Mouse (Mus musculus) heart, adult 2 months (tissue): ENCODE data around the gene Cyp4a10. TPM values are rescaled to one million over a fixed set of nuclear protein-coding genes. Genes with fewer than 3 reads are reported as not detected.

Experiments used
- DNase-seq, 2 experiments: peaks; one replicate each; pipeline ENCODE4 v3.0.0; 2021
- H3K27ac ChIP-seq: fragments of 200-600 bp; 2 replicates; pipeline ENCODE4 v1.8.1; 2022
- H3K27me3 ChIP-seq: fragments of 200-500 bp; 2 replicates; pipeline ENCODE4 v1.6.1; 2012; ENCODE audit warnings: mild to moderate bottlenecking, low read length, inconsistent platforms, mixed read lengths; ENCODE audit not compliant: control insufficient read depth, insufficient read depth
- H3K36me3 ChIP-seq: fragments of 200-500 bp; 2 replicates; pipeline ENCODE4 v1.6.1; 2012; ENCODE audit warnings: low read length, inconsistent platforms; ENCODE audit not compliant: control insufficient read depth, insufficient read depth
- H3K4me1 ChIP-seq: fragments of 200-500 bp; 2 replicates; pipeline ENCODE4 v1.6.1; 2011; ENCODE audit warnings: low read length; ENCODE audit not compliant: control insufficient read depth, insufficient read depth
- H3K4me3 ChIP-seq: fragments of 200-600 bp; 2 replicates; pipeline ENCODE4 v1.8.1; 2022
- H3K79me2 ChIP-seq: fragments of 200-500 bp; replicated peaks from 2 replicates; pipeline ENCODE4 v1.6.1; 2012; ENCODE audit warnings: mild to moderate bottlenecking, inconsistent platforms, low read length, moderate library complexity, mixed read lengths; ENCODE audit not compliant: control insufficient read depth, insufficient read depth
- H3K9ac ChIP-seq: fragments of 200-500 bp; 2 replicates; pipeline ENCODE4 v1.6.1; 2012; ENCODE audit warnings: low read depth, mild to moderate bottlenecking, control low read depth, inconsistent platforms, low read length, mixed read lengths
- CTCF ChIP-seq: fragments of 200-600 bp; IDR thresholded peaks from 2 replicates; pipeline ENCODE4 v1.8.1; 2022; ENCODE audit warnings: antibody characterized with exemption, mild to moderate bottlenecking, moderate library complexity
- EP300 ChIP-seq: fragments of 200-500 bp; IDR thresholded peaks from 2 replicates; pipeline ENCODE4 v1.6.1; 2011; ENCODE audit warnings: low read depth, low read length, control low read depth; ENCODE audit not compliant: insufficient read depth
- POLR2A ChIP-seq: fragments of 200-500 bp; IDR thresholded peaks from 2 replicates; pipeline ENCODE4 v1.6.1; 2011; ENCODE audit warnings: mild to moderate bottlenecking, low read depth, low read length, control low read depth; ENCODE audit not compliant: insufficient read depth
- WGBS: fragments of 180-500 bp; shearing (Covaris S2); methylation state at CpG from one replicate; pipeline ENCODE4 v1.1.7; 2018; 5-methylcytosine and 5-hydroxymethylcytosine counted together
- intact Hi-C: fragments of 180-260 bp; cut with DNase I; formaldehyde crosslinking; loops from one replicate; pipeline ENCODE4 v1.15.1; 2025
- polyA plus RNA-seq: library from polyadenylated mRNA; depleted of rRNA; stranded (reverse); fragments of >200 nt; gene quantifications from 2 replicates; pipeline ENCODE4 v1.2.3, GENCODE M21; 2012
- total RNA-seq, 2 experiments: library from RNA; stranded (reverse); gene quantifications; 2 replicates each; pipeline ENCODE4 v1.2.3; 2021

The Cyp4a10 gene
- total and polyA plus RNA-seq, 3 experiments, result 0.21 TPM; not detected in 2

DNA sequence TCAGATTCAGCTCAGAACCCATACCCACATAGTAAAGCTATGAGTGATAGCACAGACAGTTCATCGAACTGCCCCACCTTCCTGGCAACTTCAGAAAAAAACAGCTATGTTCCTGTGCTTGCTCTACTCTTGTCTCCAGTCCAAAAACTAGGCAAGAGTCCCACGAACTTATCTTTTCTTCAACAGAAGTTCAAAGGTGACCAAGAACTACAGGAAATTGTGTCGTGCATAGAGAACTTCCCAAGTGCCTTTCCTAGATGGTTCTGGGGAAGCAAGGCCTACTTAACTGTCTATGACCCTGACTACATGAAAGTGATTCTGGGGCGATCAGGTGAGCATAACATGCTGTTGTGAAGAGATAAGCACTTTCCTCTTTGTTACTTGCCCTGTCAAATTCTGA lies 1.4 kb downstream of the Cyp4a10 start:
- TF ChIP-seq POLR2A (no peak), CTCF (no peak), EP300 (no peak)
- no peaks in the 10 kb centered on the region for H3K27me3 ChIP-seq
- WGBS, result 36% methylated on average over 4 of the region's 4 CpGs
- intact Hi-C loops, result no loop called here
- no peaks in the 10 kb centered on the region for H3K36me3 ChIP-seq
- no peak overlapping the region for H3K9ac ChIP-seq
- no peak for DNase-seq
- H3K4me3 ChIP-seq, result no peak overlapping the region
- no peaks in the 10 kb centered on the region for H3K4me1 ChIP-seq
- H3K79me2 ChIP-seq, result no peaks in the 10 kb centered on the region
- no peak overlapping the region for H3K27ac ChIP-seq

DNA sequence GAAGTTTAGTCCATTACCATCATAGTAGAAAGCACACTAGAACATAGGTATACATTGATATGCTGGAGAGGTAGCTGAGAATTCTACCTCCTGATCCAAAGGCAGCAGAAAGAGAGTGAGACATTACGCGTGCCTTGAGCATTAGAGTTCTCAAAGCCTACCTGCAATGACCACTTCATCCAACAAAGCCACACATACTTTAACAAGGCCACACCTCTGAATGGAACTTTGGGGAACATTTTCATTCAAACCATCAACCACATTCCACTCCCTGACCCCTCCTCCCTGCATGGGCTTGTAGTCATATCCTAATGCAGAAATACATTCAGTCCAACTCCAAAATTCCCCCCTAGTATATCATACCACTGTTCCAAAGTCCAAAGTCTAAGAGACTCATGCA lies 3.7 kb downstream of the Cyp4a10 start:
- Histone ChIP-seq H3K4me1 (no peaks in the 10 kb centered on the region), H3K36me3 (no peaks in the 10 kb centered on the region), H3K9ac (no peak overlapping the region), H3K27me3 (no peaks in the 10 kb centered on the region), H3K27ac (no peak overlapping the region), H3K4me3 (no peak overlapping the region), H3K79me2 (no peaks in the 10 kb centered on the region)
- no peak for DNase-seq
- no peak for TF ChIP-seq EP300
- no peak for TF ChIP-seq CTCF
- TF ChIP-seq POLR2A, result no peak
- WGBS, result 90% methylated on average over 2 of the region's 2 CpGs
- intact Hi-C loops, result loop anchor here (1.0 kb wide), 1 partner anchor 45 kb away; no protein-coding TSS in a partner anchor

DNA sequence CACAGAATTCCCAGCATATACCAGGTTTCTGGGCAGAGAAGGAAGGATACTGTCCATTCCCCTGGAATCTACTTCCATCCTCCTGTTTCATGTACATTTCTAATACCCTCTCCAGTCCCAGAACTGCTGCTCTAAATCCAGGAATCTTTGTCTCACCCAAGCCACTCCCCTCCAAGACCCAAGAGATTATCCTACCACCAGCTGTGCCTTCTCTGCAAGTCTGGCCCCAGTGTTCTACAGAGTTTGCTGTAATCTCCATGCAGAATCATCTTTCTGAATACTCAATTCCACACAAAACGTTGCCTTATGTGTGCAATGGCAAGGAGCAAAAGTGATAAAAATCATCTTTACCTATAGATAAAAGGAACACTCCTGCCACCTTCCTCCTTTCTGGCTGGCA lies 27.0 kb downstream of the Cyp4a10 start:
- Histone ChIP-seq H3K79me2 (no peaks in the 10 kb centered on the region), H3K27ac (no peak overlapping the region), H3K36me3 (no peaks in the 10 kb centered on the region), H3K4me1 (peaks cover 2% of the 10 kb centered on the region), H3K9ac (no peak overlapping the region), H3K27me3 (no peaks in the 10 kb centered on the region), H3K4me3 (no peak overlapping the region)
- 32% methylated on average over 1 of the region's 1 CpGs for whole genome bisulfite sequencing
- DNase-seq, result no peak
- intact Hi-C loops, result loop anchor here (10.0 kb wide), 1 partner anchor 160 kb away; no protein-coding TSS in a partner anchor
- TF ChIP-seq CTCF, result no peak
- TF ChIP-seq EP300, result no peak
- no peak for TF ChIP-seq POLR2A

DNA sequence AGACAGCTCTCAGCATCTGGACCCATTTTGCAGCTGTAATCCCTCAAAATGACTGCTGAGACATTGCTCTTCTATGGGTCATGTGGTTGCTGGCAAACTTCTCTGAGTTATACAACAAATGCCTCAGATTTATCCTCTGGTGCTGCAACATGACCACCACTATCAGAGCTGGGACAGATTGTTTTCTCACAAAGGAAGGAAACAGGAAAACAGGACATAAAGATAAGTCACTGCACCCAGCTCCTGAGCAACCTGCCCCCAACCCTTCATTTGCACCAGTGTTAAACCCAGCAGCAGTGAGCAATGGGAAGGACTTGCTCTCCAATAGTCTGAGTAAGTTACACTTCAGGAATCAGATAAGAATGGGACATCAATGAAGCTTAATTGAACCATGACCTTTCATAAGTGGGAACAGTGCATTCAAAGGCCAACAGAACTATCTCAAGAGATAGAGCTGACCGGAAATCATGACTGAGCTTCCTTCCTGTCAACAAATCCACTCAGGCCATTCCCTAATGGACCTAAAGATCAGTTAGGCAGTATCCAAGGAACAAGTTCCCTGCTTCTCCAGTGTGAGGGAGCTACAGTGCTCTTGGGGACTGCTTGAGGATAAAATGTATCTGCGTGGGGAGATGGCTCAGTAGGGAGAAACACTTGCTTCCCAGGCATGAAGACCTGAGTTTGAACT lies 28.2 kb downstream of the Cyp4a10 start:
- Histone ChIP-seq H3K9ac (no peak overlapping the region), H3K36me3 (no peaks in the 10 kb centered on the region), H3K79me2 (no peaks in the 10 kb centered on the region), H3K4me3 (no peak overlapping the region), H3K4me1 (peaks cover 2% of the 10 kb centered on the region), H3K27me3 (no peaks in the 10 kb centered on the region), H3K27ac (no peak overlapping the region)
- 21% methylated on average over 2 of the region's 2 CpGs for WGBS
- intact Hi-C loops, result loop anchor here (2.0 to 10.0 kb wide), 2 partner anchors 69 to 159 kb away; no protein-coding TSS in a partner anchor
- TF ChIP-seq POLR2A (no peak), CTCF (no peak), EP300 (0 out of 2 replicates have a peak, but pooled peaks have one; percentile 21)
- DNase-seq, result peak; percentile 20 to 22

DNA sequence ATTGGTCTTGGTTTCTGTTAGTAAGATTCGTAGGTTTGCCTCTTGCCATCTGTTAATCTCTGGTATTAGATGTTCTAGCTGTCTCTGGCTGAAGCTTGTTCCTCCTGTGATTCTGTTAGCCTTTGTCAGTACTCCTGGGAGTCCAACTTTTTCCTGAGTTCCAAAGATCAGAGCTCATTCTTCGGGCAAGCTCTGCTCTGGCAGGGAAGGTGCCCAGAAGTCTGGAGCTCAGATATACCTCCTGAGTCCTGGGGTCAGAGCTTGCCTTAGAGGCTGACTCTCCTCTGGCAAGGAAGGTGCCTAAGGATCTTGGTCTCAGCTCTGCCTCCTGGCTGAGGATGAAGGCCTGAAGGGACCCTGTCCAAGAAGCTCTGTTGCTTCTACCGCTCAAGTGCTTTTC lies 34.7 kb downstream of the Cyp4a10 start:
- TF ChIP-seq CTCF, result no peak
- intact Hi-C loops, result no loop called here
- H3K27me3 ChIP-seq, result no peaks in the 10 kb centered on the region
- 80% methylated on average over 3 of the region's 3 CpGs for WGBS
- H3K4me3 ChIP-seq, result no peak overlapping the region
- no peaks in the 10 kb centered on the region for H3K4me1 ChIP-seq
- H3K27ac ChIP-seq, result no peak overlapping the region
- H3K9ac ChIP-seq, result no peak overlapping the region
- DNase-seq, result no peak
- H3K79me2 ChIP-seq, result no peaks in the 10 kb centered on the region
- H3K36me3 ChIP-seq, result no peaks in the 10 kb centered on the region

GRCm38 (mm10) chr4:115555513-115555912 lies 37.4 kb downstream of the Cyp4a10 start:
- WGBS, result 54% methylated on average over 2 of the region's 2 CpGs
- H3K27ac ChIP-seq, result no peak overlapping the region
- no peak for DNase-seq

More at GRCm38 (mm10) chr4:115555513-115555912, 37.4 kb downstream of the Cyp4a10 start:
- no peaks in the 10 kb centered on the region for H3K36me3 ChIP-seq
- no peak overlapping the region for H3K9ac ChIP-seq
- no peaks in the 10 kb centered on the region for H3K79me2 ChIP-seq
- no peaks in the 10 kb centered on the region for H3K27me3 ChIP-seq
- no peaks in the 10 kb centered on the region for H3K4me1 ChIP-seq
- no peak overlapping the region for H3K4me3 ChIP-seq
- TF ChIP-seq EP300 (no peak), CTCF (no peak), POLR2A (no peak)
- intact Hi-C loops, result no loop called here
